Mouse (Mus musculus) ES-Bruce4 (cell line): Measurements from ENCODE around the gene Myo1d.

ENCODE experiments used
- CTCF ChIP-seq: IDR thresholded peaks from one replicate; pipeline ENCODE4 v1.8.1; 2011; ENCODE audit warnings: low read depth, low read length
- EP300 ChIP-seq: IDR thresholded peaks from 2 replicates; pipeline ENCODE4 v1.6.1; 2011; ENCODE audit warnings: low read depth, low read length; ENCODE audit not compliant: insufficient read depth
- POLR2A ChIP-seq: IDR thresholded peaks from one replicate; pipeline ENCODE4 v1.8.1; 2011; ENCODE audit warnings: low read length; ENCODE audit not compliant: insufficient read depth

- TF ChIP-seq CTCF, result no peak
- no peak for TF ChIP-seq EP300
- TF ChIP-seq POLR2A, result no peak
Observed at GRCm38 (mm10) chr11:80474846-80475245, 305.0 kb downstream of the Myo1d start.
